Mouse (Mus musculus) embryo, embryonic 10 days (tissue): ENCODE results near the gene Olfr1326-ps1.

Experiments
- DNase-seq: peaks from one replicate; pipeline ENCODE4 v3.0.0-alpha.2; 2015; ENCODE audit warnings: low spot score

Olfr1326-ps1 gene

GRCm38 (mm10) chrX:74574788-74575187 lies at the start of gene Olfr1326-ps1:
Gene Olfr1326-ps1 (minus strand): TSS chrX:74574888.
- no peak for DNase-seq

DNA sequence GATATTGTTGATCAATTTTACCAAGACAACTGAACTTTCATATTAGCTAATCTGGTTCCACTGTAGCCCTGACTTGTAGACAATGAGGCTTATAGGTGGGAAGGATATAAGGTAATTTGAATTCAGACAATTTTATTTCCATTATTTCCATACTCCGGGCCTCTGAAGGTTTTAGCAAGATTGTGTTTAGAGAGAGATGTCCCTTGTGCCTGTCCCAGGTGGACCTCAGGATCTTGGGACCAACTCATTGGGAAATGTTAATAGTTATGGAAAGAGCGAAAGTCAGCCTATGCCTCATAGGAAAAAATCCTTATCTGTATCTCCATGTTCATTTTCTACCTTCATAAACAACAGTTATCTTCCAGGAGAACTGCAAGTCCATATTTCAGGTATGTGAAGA lies 17.7 kb upstream of the Olfr1326-ps1 start, which contains the start of gene Olfr1325:
Gene Olfr1325 (plus strand): TSS at position 301 of the 400 bp plus-strand sequence.
- DNase-seq, result no peak
